Mouse (Mus musculus): ENCODE results near the gene Cyp4f39.
"Not testable (repeated sequence)": the region's sequence is repeated elsewhere in the genome, so short reads cannot be mapped to it uniquely, and the experiment has no call there.

Gene Cyp4f39

GRCm38 (mm10) chr17:32527748-32528147, 75.2 kb downstream of the Cyp4f39 start:
- TF ChIP-seq CTCF (conservative IDR thresholded peaks at IDR 0.05; ENCODE audit: low read length) (no peak), NANOG (IDR thresholded peaks at IDR 0.05; ENCODE audit: borderline replicate concordance, low read length) (no peak), POU5F1 (IDR thresholded peaks at IDR 0.05; ENCODE audit: borderline replicate concordance, low read length) (no peak)
- Histone ChIP-seq H3K27me3 (ENCODE audit: insufficient read depth, low read length) (no peaks in the 10 kb centered on the region), H3K4me1 (replicated peaks; ENCODE audit: low read depth, low read length) (peaks cover 23% of the 10 kb centered on the region), H3K4me3 (replicated peaks; ENCODE audit: low read length) (no peak overlapping the region), H3K9me3 (ENCODE audit: low read length) (no peaks in the 10 kb centered on the region), H3K36me3 (ENCODE audit: insufficient read depth, low read length) (peaks cover 30% of the 10 kb centered on the region)

GRCm38 (mm10) chr17:32528408-32529337, 76.2 kb downstream of the Cyp4f39 start:
- Histone ChIP-seq H3K27me3 (ENCODE audit: insufficient read depth, low read length) (no peaks in the 10 kb centered on the region), H3K36me3 (ENCODE audit: insufficient read depth, low read length) (peaks cover 21% of the 10 kb centered on the region; the same call in 1 of the 2 replicates), H3K9me3 (ENCODE audit: low read length) (no peaks in the 10 kb centered on the region), H3K4me3 (replicated peaks; ENCODE audit: low read length) (peak overlapping the region; percentile 72), H3K4me1 (replicated peaks; ENCODE audit: low read depth, low read length) (peaks cover 23% of the 10 kb centered on the region)
- TF ChIP-seq POU5F1 (IDR thresholded peaks at IDR 0.05; ENCODE audit: borderline replicate concordance, low read length) (no peak), NANOG (IDR thresholded peaks at IDR 0.05; ENCODE audit: borderline replicate concordance, low read length) (no peak), CTCF (conservative IDR thresholded peaks at IDR 0.05; ENCODE audit: low read length) (peak; percentile 78)

- not testable (repeated sequence) for H3K9me3 ChIP-seq (ENCODE audit: low read length); H3K36me3 ChIP-seq (ENCODE audit: insufficient read depth, low read length); H3K27me3 ChIP-seq (ENCODE audit: insufficient read depth, low read length); H3K4me3 ChIP-seq (replicated peaks; ENCODE audit: low read length)
- peaks cover 41% of the 10 kb centered on the region for H3K4me1 ChIP-seq (replicated peaks; ENCODE audit: low read depth, low read length)
These were observed 79.8 kb downstream of the Cyp4f39 start for GRCm38 (mm10) chr17:32532356-32532755.

- H3K9me3 ChIP-seq (ENCODE audit: low read length) = no peaks in the 10 kb centered on the region
- H3K36me3 ChIP-seq (ENCODE audit: insufficient read depth, low read length) = no peaks in the 10 kb centered on the region
- no peak for TF ChIP-seq NANOG (IDR thresholded peaks at IDR 0.05; ENCODE audit: borderline replicate concordance, low read length)
- TF ChIP-seq POU5F1 (IDR thresholded peaks at IDR 0.05; ENCODE audit: borderline replicate concordance, low read length) = no peak
- TF ChIP-seq CTCF (conservative IDR thresholded peaks at IDR 0.05; ENCODE audit: low read length) = no peak
- H3K4me3 ChIP-seq (replicated peaks; ENCODE audit: low read length) = no peak overlapping the region
- H3K4me1 ChIP-seq (replicated peaks; ENCODE audit: low read depth, low read length) = peaks cover 30% of the 10 kb centered on the region
- no peaks in the 10 kb centered on the region for H3K27me3 ChIP-seq (ENCODE audit: insufficient read depth, low read length)
These were observed 81.5 kb downstream of the Cyp4f39 start for GRCm38 (mm10) chr17:32534068-32534467.

- not testable (repeated sequence) for H3K27me3 ChIP-seq (ENCODE audit: insufficient read depth, low read length); H3K9me3 ChIP-seq (ENCODE audit: low read length); H3K36me3 ChIP-seq (ENCODE audit: insufficient read depth, low read length)
- Histone ChIP-seq H3K4me1 (replicated peaks; ENCODE audit: low read depth, low read length) (peaks cover 30% of the 10 kb centered on the region), H3K4me3 (replicated peaks; ENCODE audit: low read length) (peak within 1 kb of the TSS; percentile 81)
These were observed 83.7 kb downstream of the Cyp4f39 start, which contains the start of gene Cyp4f16 for GRCm38 (mm10) chr17:32536051-32536866. Gene Cyp4f16, plus strand, starts transcription at chr17:32536558.

GRCm38 (mm10) chr17:32536867-32537250, 84.3 kb downstream of the Cyp4f39 start:
- H3K4me3 ChIP-seq (replicated peaks; ENCODE audit: low read length) = peak overlapping the region; percentile 81
- peaks cover 24% of the 10 kb centered on the region for H3K4me1 ChIP-seq (replicated peaks; ENCODE audit: low read depth, low read length)
- H3K9me3 ChIP-seq (ENCODE audit: low read length) = no peaks in the 10 kb centered on the region
- TF ChIP-seq CTCF (conservative IDR thresholded peaks at IDR 0.05; ENCODE audit: low read length) = no peak
- no peak for TF ChIP-seq POU5F1 (IDR thresholded peaks at IDR 0.05; ENCODE audit: borderline replicate concordance, low read length)
- no peak for TF ChIP-seq NANOG (IDR thresholded peaks at IDR 0.05; ENCODE audit: borderline replicate concordance, low read length)
- H3K36me3 ChIP-seq (ENCODE audit: insufficient read depth, low read length) = peaks cover 8% of the 10 kb centered on the region
- no peaks in the 10 kb centered on the region for H3K27me3 ChIP-seq (ENCODE audit: insufficient read depth, low read length)
